Mouse (Mus musculus): ENCODE results near the gene Slc1a3.

Slc1a3 gene

GRCm38 (mm10) chr15:8710146-8711006 is at the start of gene Slc1a3:
TSS of gene Slc1a3 (minus strand) at chr15:8710764.
- peak; percentile 7 for DNase-seq (ENCODE audit: low spot score)

GRCm38 (mm10) chr15:8759026-8759425 is 48.5 kb upstream of the Slc1a3 start:
- DNase-seq (ENCODE audit: low spot score) = no peak

GRCm38 (mm10) chr15:8756441-8756840 is 45.9 kb upstream of the Slc1a3 start:
- DNase-seq (ENCODE audit: low spot score) = no peak

GRCm38 (mm10) chr15:8749762-8750161 is 39.2 kb upstream of the Slc1a3 start:
- DNase-seq (ENCODE audit: low spot score) = no peak

GRCm38 (mm10) chr15:8748771-8749170 is 38.2 kb upstream of the Slc1a3 start:
- no peak for DNase-seq (ENCODE audit: low spot score)

- DNase-seq (ENCODE audit: low spot score) = no peak
Observed at GRCm38 (mm10) chr15:8741593-8741992, 31.0 kb upstream of the Slc1a3 start.

- no peak for DNase-seq (ENCODE audit: low spot score)
Observed at GRCm38 (mm10) chr15:8740724-8741123, 30.2 kb upstream of the Slc1a3 start.

- DNase-seq (ENCODE audit: low spot score) = no peak
Observed at GRCm38 (mm10) chr15:8738156-8738555, 27.6 kb upstream of the Slc1a3 start.

- DNase-seq (ENCODE audit: low spot score) = no peak
Observed at GRCm38 (mm10) chr15:8734363-8734739, 23.8 kb upstream of the Slc1a3 start.

- DNase-seq (ENCODE audit: low spot score) = no peak
Observed at GRCm38 (mm10) chr15:8733669-8734362, 23.3 kb upstream of the Slc1a3 start.

- DNase-seq (ENCODE audit: low spot score) = no peak
Observed at GRCm38 (mm10) chr15:8728861-8729260, 18.3 kb upstream of the Slc1a3 start.

- no peak for DNase-seq (ENCODE audit: low spot score)
Observed at GRCm38 (mm10) chr15:8722386-8723100, 12.0 kb upstream of the Slc1a3 start.

- DNase-seq (ENCODE audit: low spot score) = no peak
Observed at GRCm38 (mm10) chr15:8721746-8722145, 11.2 kb upstream of the Slc1a3 start.

- no peak for DNase-seq (ENCODE audit: low spot score)
Observed at GRCm38 (mm10) chr15:8721005-8721404, 10.4 kb upstream of the Slc1a3 start.

GRCm38 (mm10) chr15:8718496-8718895 is 7.9 kb upstream of the Slc1a3 start:
- no peak for DNase-seq (ENCODE audit: low spot score)

- DNase-seq (ENCODE audit: low spot score) = no peak
Observed at GRCm38 (mm10) chr15:8717021-8717571, 6.5 kb upstream of the Slc1a3 start.

- no peak for DNase-seq (ENCODE audit: low spot score)
Observed at GRCm38 (mm10) chr15:8716330-8716964, 5.9 kb upstream of the Slc1a3 start.

- no peak for DNase-seq (ENCODE audit: low spot score)
Observed at GRCm38 (mm10) chr15:8715666-8716065, 5.1 kb upstream of the Slc1a3 start.

- no peak for DNase-seq (ENCODE audit: low spot score)
Observed at GRCm38 (mm10) chr15:8712433-8712984, 1.9 kb upstream of the Slc1a3 start.

GRCm38 (mm10) chr15:8711630-8712310 is 1.2 kb upstream of the Slc1a3 start:
- DNase-seq (ENCODE audit: low spot score) = no peak

- no peak for DNase-seq (ENCODE audit: low spot score)
Observed at GRCm38 (mm10) chr15:8709578-8709977, 986 bp downstream of the Slc1a3 start.

All from ovary, adult 18-20 months (tissue).